Mouse (Mus musculus): ENCODE data around the gene Col1a1. TPM values are rescaled to one million over a fixed set of nuclear protein-coding genes. Genes with fewer than 3 reads are reported as not detected.

Col1a1 gene
- polyA plus RNA-seq, 2 experiments from 2014 or later, result 0.09 TPM; not detected in 1

DNA sequence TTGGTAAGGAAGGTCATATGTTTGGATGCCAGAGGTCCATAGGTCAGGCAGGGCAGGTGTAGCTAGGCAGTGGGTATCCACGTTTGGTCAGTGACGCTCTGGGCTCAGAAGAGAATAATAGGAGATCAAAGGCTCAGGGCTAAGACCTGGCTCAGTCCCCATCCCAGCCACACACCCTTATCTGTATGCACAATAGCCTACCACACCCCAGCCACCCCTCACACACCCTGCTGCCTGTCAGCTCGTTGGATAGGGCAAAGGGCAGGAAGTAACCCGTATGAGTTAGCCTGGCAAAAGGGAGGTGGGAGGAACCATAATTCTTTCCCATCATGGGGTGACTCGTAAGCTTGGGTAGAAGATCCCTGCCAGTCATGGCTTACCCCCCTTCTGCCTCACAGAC is 61.6 kb downstream of the Col1a1 start:
- ATAC-seq, result peak; percentile 19

- peak; percentile 68 for ATAC-seq
Measured at GRCm38 (mm10) chr11:94998041-94998531, 62.1 kb downstream of the Col1a1 start.

DNA sequence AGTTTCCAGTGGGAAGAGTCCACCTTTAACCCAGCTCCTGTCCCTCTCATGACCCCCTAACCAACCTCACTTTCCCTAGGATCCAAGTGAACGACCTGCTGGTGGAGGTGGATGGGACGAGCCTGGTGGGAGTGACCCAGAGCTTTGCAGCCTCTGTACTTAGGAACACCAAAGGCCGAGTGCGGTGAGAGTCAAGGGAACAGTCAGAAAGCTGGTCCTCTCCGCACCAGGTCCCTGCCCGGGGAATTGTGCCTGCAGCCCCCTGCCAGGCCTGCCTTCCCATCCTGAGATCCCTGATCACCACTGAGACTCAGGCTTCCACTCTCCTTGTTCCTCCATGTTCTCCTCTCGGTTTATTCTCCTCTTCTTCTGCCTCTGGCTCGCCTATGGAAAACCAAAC is 64.1 kb downstream of the Col1a1 start:
- no peak for ATAC-seq

- ATAC-seq, result peak; percentile 67
Measured at GRCm38 (mm10) chr11:95000548-95000947, 64.5 kb downstream of the Col1a1 start.

- ATAC-seq, result peak; percentile 39
Measured at GRCm38 (mm10) chr11:95001058-95001457, 65.0 kb downstream of the Col1a1 start.

- no peak for ATAC-seq
Measured at GRCm38 (mm10) chr11:95001584-95002347, 65.7 kb downstream of the Col1a1 start.

Other genes with a start within 250 kb of the Col1a1 start
- not detected for gene Gm11541, start 231.7 kb upstream of the Col1a1 start, polyA plus RNA-seq (2017; shearing (Covaris generic))
- not detected for gene Cdc34b, start 194.4 kb upstream of the Col1a1 start, polyA plus RNA-seq (2017; shearing (Covaris generic))
- not detected for gene Tmem92, start 153.5 kb upstream of the Col1a1 start, polyA plus RNA-seq (2017; shearing (Covaris generic))
- gene Hils1, start 31.4 kb downstream of the Col1a1 start, polyA plus RNA-seq (2017; shearing (Covaris generic)), result not detected
- gene Sgca, start 40.1 kb downstream of the Col1a1 start, polyA plus RNA-seq (2017; shearing (Covaris generic)), result not detected
- 10 to 100 TPM; 18.1 to 21.7 TPM for gene Ppp1r9b, start 54.8 kb downstream of the Col1a1 start, polyA plus RNA-seq (2017; shearing (Covaris generic))
- under 1 TPM; 0.87 to 0.94 TPM for gene Samd14, start 73.7 kb downstream of the Col1a1 start, polyA plus RNA-seq (2017; shearing (Covaris generic))
- 10 to 100 TPM in 1 of 2 experiments, 1 to 10 TPM in 1; 8.5 to 13.3 TPM for gene Pdk2, start 105.1 kb downstream of the Col1a1 start, polyA plus RNA-seq (2017; shearing (Covaris generic))
- under 1 TPM; 0.51 to 0.63 TPM for gene Itga3, start 140.6 kb downstream of the Col1a1 start, polyA plus RNA-seq (2017; shearing (Covaris generic))
- gene Dlx3, start 183.9 kb downstream of the Col1a1 start, polyA plus RNA-seq (2017; shearing (Covaris generic)), result under 1 TPM in 1 of 2 experiments, not detected in 1; 0.20 TPM
- not detected for gene Dlx4, start 210.0 kb downstream of the Col1a1 start, polyA plus RNA-seq (2017; shearing (Covaris generic))